Mouse (Mus musculus): Measurements from ENCODE around the gene Gcnt1. TPM values are rescaled to one million over a fixed set of nuclear protein-coding genes. Genes with fewer than 3 reads are reported as not detected.

Gene Gcnt1
- polyA plus RNA-seq, 2 experiments, result 14.6 to 26.0 TPM

DNA sequence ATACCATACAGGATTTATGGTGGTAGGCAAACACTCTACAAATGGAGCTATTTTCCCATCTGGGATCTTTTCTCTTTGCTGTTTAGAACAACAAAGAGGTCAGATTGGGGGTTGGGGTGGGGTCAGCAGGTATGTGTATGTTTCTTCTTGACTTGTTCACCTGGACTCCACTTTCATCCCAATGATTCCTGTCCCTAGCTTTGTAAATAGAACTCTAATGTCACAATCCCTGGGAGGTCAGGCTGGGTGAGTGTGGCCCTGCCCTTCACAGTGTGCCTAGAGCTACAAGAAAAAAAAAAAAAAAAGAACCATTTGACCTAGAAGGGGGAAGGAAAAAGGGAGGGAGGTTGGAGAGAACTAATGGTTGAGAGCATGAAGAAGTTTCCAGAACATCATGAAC, 35.9 kb upstream of the Gcnt1 start:
- Histone ChIP-seq H3K36me3 (replicated peaks; ENCODE audit: control insufficient read depth, insufficient read depth, low read depth) (no peaks in the 10 kb centered on the region), H3K4me3 (ENCODE audit: insufficient read depth in 1 of 2, low read depth in 2 of 2, low read length in 2 of 2) (no peak overlapping the region), H3K27ac (no peak overlapping the region), H3K4me1 (replicated peaks; ENCODE audit: control insufficient read depth in 2 of 2, insufficient read depth in 2 of 2, low read length in 1 of 2) (peaks cover 10 to 21% of the 10 kb centered on the region in 2 experiments), H3K4me2 (ENCODE audit: low read depth) (no peak overlapping the region), H3K9ac (replicated peaks) (no peak overlapping the region), H3K9me3 (ENCODE audit: control insufficient read depth, low read length) (no peaks in the 10 kb centered on the region), H3K27me3 (ENCODE audit: control insufficient read depth, insufficient read depth, low read length) (no peaks in the 10 kb centered on the region)
- DNase-seq (ENCODE audit: low read depth in 3 of 3, low spot score in 3 of 3) (no peak), ATAC-seq (ENCODE audit: insufficient read depth) (no peak)
- no peak for TF ChIP-seq CTCF (IDR thresholded peaks at IDR 0.05; ENCODE audit: low read depth)
- TF ChIP-seq EP300 (IDR thresholded peaks at IDR 0.05; ENCODE audit: low read depth), result no peak

DNA sequence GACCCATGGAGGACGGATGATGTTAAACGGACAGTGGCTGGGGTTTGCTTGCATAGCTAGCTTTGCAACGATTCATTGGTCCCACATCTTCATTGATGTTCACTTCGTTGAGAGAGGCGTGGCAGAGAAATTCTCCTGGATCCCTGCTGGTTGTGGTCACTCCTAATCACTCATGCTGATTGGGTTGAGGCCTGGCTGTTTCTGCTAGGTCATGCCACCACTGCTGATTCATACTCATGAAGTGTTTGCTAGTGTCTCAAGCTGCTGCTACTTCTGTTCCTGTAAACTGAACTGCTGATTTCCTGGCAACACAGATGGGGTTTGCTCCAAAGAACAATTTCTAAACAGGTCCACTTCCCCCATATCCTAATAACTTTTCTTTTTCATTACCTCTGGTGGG, 34.2 kb upstream of the Gcnt1 start:
- ATAC-seq (ENCODE audit: insufficient read depth) (peak; percentile 82), DNase-seq (ENCODE audit: low read depth in 3 of 3, low spot score in 3 of 3) (peak in 1 of 3 experiments; percentile 23)
- Histone ChIP-seq H3K9ac (replicated peaks) (no peak overlapping the region), H3K9me3 (ENCODE audit: control insufficient read depth, low read length) (no peaks in the 10 kb centered on the region), H3K4me3 (ENCODE audit: insufficient read depth in 1 of 2, low read depth in 2 of 2, low read length in 2 of 2) (no peak overlapping the region), H3K27ac (peak overlapping the region; percentile 41), H3K4me2 (ENCODE audit: low read depth) (no peak overlapping the region), H3K27me3 (ENCODE audit: control insufficient read depth, insufficient read depth, low read length) (no peaks in the 10 kb centered on the region), H3K4me1 (replicated peaks; ENCODE audit: control insufficient read depth in 2 of 2, insufficient read depth in 2 of 2, low read length in 1 of 2) (peaks cover 10 to 20% of the 10 kb centered on the region in 2 experiments), H3K36me3 (replicated peaks; ENCODE audit: control insufficient read depth, insufficient read depth, low read depth) (no peaks in the 10 kb centered on the region)
- WGBS (ENCODE audit: insufficient replicate concordance), result 65% methylated on average over 5 of the region's 5 CpGs
- TF ChIP-seq CTCF (IDR thresholded peaks at IDR 0.05; ENCODE audit: low read depth), result no peak
- no peak for TF ChIP-seq EP300 (IDR thresholded peaks at IDR 0.05; ENCODE audit: low read depth)

DNA sequence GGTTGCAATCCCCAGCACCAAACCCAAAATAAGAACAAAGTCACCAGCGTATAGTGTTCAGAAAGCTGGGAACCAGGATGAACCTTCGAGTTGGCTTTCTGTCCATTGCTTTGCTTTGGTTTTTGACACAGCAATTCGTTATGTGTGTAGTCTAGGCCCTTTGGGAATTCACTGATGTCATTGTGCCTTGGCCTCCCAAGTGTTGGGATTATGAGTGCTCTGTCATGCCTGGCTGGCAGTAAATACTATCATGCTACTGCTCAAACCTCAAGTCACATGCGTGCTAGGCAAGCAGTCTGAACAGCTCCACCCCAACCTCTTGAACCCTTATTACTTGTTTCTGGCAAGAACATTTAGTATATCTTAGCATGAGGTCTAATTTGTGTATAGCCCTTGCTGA, 30.5 kb upstream of the Gcnt1 start:
- Histone ChIP-seq H3K4me3 (ENCODE audit: insufficient read depth in 1 of 2, low read depth in 2 of 2, low read length in 2 of 2) (no peak overlapping the region), H3K36me3 (replicated peaks; ENCODE audit: control insufficient read depth, insufficient read depth, low read depth) (peaks cover 10% of the 10 kb centered on the region), H3K27ac (no peak overlapping the region), H3K9ac (replicated peaks) (no peak overlapping the region), H3K9me3 (ENCODE audit: control insufficient read depth, low read length) (no peaks in the 10 kb centered on the region), H3K27me3 (ENCODE audit: control insufficient read depth, insufficient read depth, low read length) (no peaks in the 10 kb centered on the region), H3K4me2 (ENCODE audit: low read depth) (no peak overlapping the region), H3K4me1 (replicated peaks; ENCODE audit: control insufficient read depth in 2 of 2, insufficient read depth in 2 of 2, low read length in 1 of 2) (peaks cover 0 to 5% of the 10 kb centered on the region in 2 experiments; a peak in 2 of 4 replicates)
- TF ChIP-seq EP300 (IDR thresholded peaks at IDR 0.05; ENCODE audit: low read depth), result no peak
- TF ChIP-seq CTCF (IDR thresholded peaks at IDR 0.05; ENCODE audit: low read depth), result no peak
- WGBS (ENCODE audit: insufficient replicate concordance), result 70% methylated on average over 4 of the region's 4 CpGs
- no peak for ATAC-seq (ENCODE audit: insufficient read depth)
- DNase-seq (ENCODE audit: low read depth in 3 of 3, low spot score in 3 of 3), result no peak

DNA sequence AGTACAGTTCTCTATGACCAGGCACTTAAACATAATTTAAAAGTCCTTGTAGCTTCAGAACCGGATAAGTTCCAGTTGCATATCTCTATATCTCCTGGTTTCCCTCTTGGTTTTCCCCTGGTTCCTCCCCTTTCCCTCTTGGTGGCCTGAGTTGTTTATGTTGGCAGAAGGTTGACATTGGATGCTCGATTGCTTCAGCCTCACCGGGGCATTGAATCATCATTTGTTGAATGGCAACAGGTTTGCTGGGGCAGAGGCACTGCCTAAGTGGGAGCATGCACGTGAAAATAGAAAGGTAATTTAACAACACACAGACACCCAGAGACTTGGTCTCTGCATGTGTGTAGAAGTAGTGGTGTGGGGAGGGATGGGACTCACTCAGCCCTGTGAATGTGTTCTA, 27.9 kb upstream of the Gcnt1 start:
- TF ChIP-seq EP300 (IDR thresholded peaks at IDR 0.05; ENCODE audit: low read depth) (no peak), CTCF (IDR thresholded peaks at IDR 0.05; ENCODE audit: low read depth) (no peak)
- no peaks in the 10 kb centered on the region for H3K27me3 ChIP-seq (ENCODE audit: control insufficient read depth, insufficient read depth, low read length)
- H3K4me3 ChIP-seq (ENCODE audit: insufficient read depth in 1 of 2, low read depth in 2 of 2, low read length in 2 of 2), result no peak overlapping the region
- ATAC-seq (ENCODE audit: insufficient read depth) (no peak), DNase-seq (ENCODE audit: low read depth in 3 of 3, low spot score in 3 of 3) (no peak)
- 76% methylated on average over 4 of the region's 4 CpGs for WGBS (ENCODE audit: insufficient replicate concordance)
- peaks cover 20% of the 10 kb centered on the region for H3K36me3 ChIP-seq (replicated peaks; ENCODE audit: control insufficient read depth, insufficient read depth, low read depth)
- no peak overlapping the region for H3K4me2 ChIP-seq (ENCODE audit: low read depth)
- H3K4me1 ChIP-seq (replicated peaks; ENCODE audit: control insufficient read depth in 2 of 2, insufficient read depth in 2 of 2, low read length in 1 of 2), result peaks cover 0 to 8% of the 10 kb centered on the region in 2 experiments; a peak in 3 of 4 replicates
- no peak overlapping the region for H3K27ac ChIP-seq
- no peaks in the 10 kb centered on the region for H3K9me3 ChIP-seq (ENCODE audit: control insufficient read depth, low read length)
- no peak overlapping the region for H3K9ac ChIP-seq (replicated peaks)

- Histone ChIP-seq H3K27ac (no peak overlapping the region), H3K27me3 (ENCODE audit: control insufficient read depth, insufficient read depth, low read length) (no peaks in the 10 kb centered on the region), H3K36me3 (replicated peaks; ENCODE audit: control insufficient read depth, insufficient read depth, low read depth) (peaks cover 20% of the 10 kb centered on the region), H3K9me3 (ENCODE audit: control insufficient read depth, low read length) (no peaks in the 10 kb centered on the region), H3K4me2 (ENCODE audit: low read depth) (no peak overlapping the region), H3K4me3 (ENCODE audit: insufficient read depth in 1 of 2, low read depth in 2 of 2, low read length in 2 of 2) (no peak overlapping the region), H3K4me1 (replicated peaks; ENCODE audit: control insufficient read depth in 2 of 2, insufficient read depth in 2 of 2, low read length in 1 of 2) (peaks cover 3 to 12% of the 10 kb centered on the region in 2 experiments), H3K9ac (replicated peaks) (no peak overlapping the region)
- ATAC-seq (ENCODE audit: insufficient read depth) (no peak), DNase-seq (ENCODE audit: low read depth in 3 of 3, low spot score in 3 of 3) (no peak)
- no peak for TF ChIP-seq CTCF (IDR thresholded peaks at IDR 0.05; ENCODE audit: low read depth)
- TF ChIP-seq EP300 (IDR thresholded peaks at IDR 0.05; ENCODE audit: low read depth), result no peak
- 65% methylated on average over 4 of the region's 4 CpGs for WGBS (ENCODE audit: insufficient replicate concordance)
These were observed 27.3 kb upstream of the Gcnt1 start for GRCm38 (mm10) chr19:17399965-17400364.
